Mouse (Mus musculus): ENCODE data around the gene Zfp184.
A peak's percentile ranks its signal among the peaks of the same experiment; 100 is the strongest.

Zfp184 gene

GRCm38 (mm10) chr13:21993957-21994738 lies 49.3 kb downstream of the Zfp184 start:
- DNase-seq, result peak; percentile 72

- no peak for DNase-seq
Measured at GRCm38 (mm10) chr13:21994896-21995295, 50.0 kb downstream of the Zfp184 start.

- peak; percentile 64 for DNase-seq
Measured at GRCm38 (mm10) chr13:21995331-21995914, 50.5 kb downstream of the Zfp184 start.

GRCm38 (mm10) chr13:21996101-21996839 lies 51.4 kb downstream of the Zfp184 start:
- DNase-seq, result no peak

- DNase-seq, result no peak
Measured at GRCm38 (mm10) chr13:21996840-21997185, 51.9 kb downstream of the Zfp184 start.

GRCm38 (mm10) chr13:21997201-21997820 lies 52.4 kb downstream of the Zfp184 start:
- DNase-seq, result no peak

- no peak for DNase-seq
Measured at GRCm38 (mm10) chr13:21997821-21998220, 52.9 kb downstream of the Zfp184 start.

GRCm38 (mm10) chr13:21998412-21998811 lies 53.5 kb downstream of the Zfp184 start:
- no peak for DNase-seq

GRCm38 (mm10) chr13:21999147-21999546 lies 54.3 kb downstream of the Zfp184 start:
- DNase-seq, result no peak

GRCm38 (mm10) chr13:22001346-22001745 lies 56.5 kb downstream of the Zfp184 start:
- DNase-seq, result no peak

GRCm38 (mm10) chr13:22001823-22002222 lies 56.9 kb downstream of the Zfp184 start:
- DNase-seq, result peak; percentile 44

- peak; percentile 69 for DNase-seq
Measured at GRCm38 (mm10) chr13:22005605-22006333, 60.9 kb downstream of the Zfp184 start.

- DNase-seq, result peak; percentile 80
Measured at GRCm38 (mm10) chr13:22006334-22007120, 61.6 kb downstream of the Zfp184 start.

GRCm38 (mm10) chr13:22007121-22007510 lies 62.2 kb downstream of the Zfp184 start:
- DNase-seq, result no peak

- no peak for DNase-seq
Measured at GRCm38 (mm10) chr13:22007872-22008271, 63.0 kb downstream of the Zfp184 start.

GRCm38 (mm10) chr13:22008707-22009106 lies 63.8 kb downstream of the Zfp184 start:
- DNase-seq, result no peak

- no peak for DNase-seq
Measured at GRCm38 (mm10) chr13:22009642-22010041, 64.7 kb downstream of the Zfp184 start, which contains the start of gene Prss16. TSS of gene Prss16 (minus strand) at chr13:22009742.

Data from thymus, postnatal 4 days (tissue).